Mouse (Mus musculus) MEL (cell line): ENCODE results near the gene Nop58. TPM values are rescaled to one million over a fixed set of nuclear protein-coding genes. Genes with fewer than 3 reads are reported as not detected.

ENCODE experiments used
- DNase-seq: peaks from one replicate; pipeline ENCODE4 v3.0.0; 2011; ENCODE audit warnings: low read depth, low spot score
- H3K27ac ChIP-seq: 2 replicates; pipeline ENCODE4 v1.5.1; 2012; ENCODE audit warnings: low read depth, mild to moderate bottlenecking, control low read depth, low read length, moderate library complexity; ENCODE audit not compliant: control insufficient read depth
- H3K27me3 ChIP-seq, 2 experiments: fragments of 150-350 bp in 1 of 2; sonication (generic) in 1 of 2; 2 replicates each; pipeline ENCODE4 v1.6.1; 2012; ENCODE audit warnings: low read length in 2 of 2, mild to moderate bottlenecking in 2 of 2, improper control_type of control experiment in 1 of 2, moderate library complexity in 1 of 2; ENCODE audit not compliant: insufficient read depth in 2 of 2, control insufficient read depth in 1 of 2
- H3K36me3 ChIP-seq, 2 experiments: 2 replicates each; pipeline ENCODE4 v1.6.1; 2012 to 2014; ENCODE audit warnings: low read length in 2 of 2, improper control_type of control experiment in 1 of 2, inconsistent platforms in 1 of 2, mild to moderate bottlenecking in 1 of 2; ENCODE audit not compliant: insufficient read depth in 2 of 2, control insufficient read depth in 1 of 2
- H3K4me1 ChIP-seq, 2 experiments: fragments of 150-350 bp in 1 of 2; sonication (generic) in 1 of 2; 2 replicates each; pipeline ENCODE4 v1.6.1; 2012; ENCODE audit warnings: low read length in 2 of 2, improper control_type of control experiment in 1 of 2, mild to moderate bottlenecking in 1 of 2; ENCODE audit not compliant: insufficient read depth in 2 of 2, control insufficient read depth in 1 of 2
- H3K4me3 ChIP-seq, 2 experiments: fragments of 150-350 bp in 1 of 2; sonication (generic) in 1 of 2; 2 replicates each; pipeline ENCODE4 v1.5.1; 2012; ENCODE audit warnings: low read depth in 2 of 2, low read length in 2 of 2, mild to moderate bottlenecking in 2 of 2, moderate library complexity in 2 of 2, control low read depth in 1 of 2, improper control_type of control experiment in 1 of 2; ENCODE audit not compliant: control insufficient read depth in 1 of 2, insufficient read depth in 1 of 2
- H3K79me2 ChIP-seq: 2 replicates; pipeline ENCODE4 v1.6.1; 2012; ENCODE audit warnings: mild to moderate bottlenecking, low read length, moderate library complexity; ENCODE audit not compliant: control insufficient read depth, poor library complexity, insufficient read depth
- H3K9ac ChIP-seq: 2 replicates; pipeline ENCODE4 v1.6.1; 2012; ENCODE audit warnings: low read depth, mild to moderate bottlenecking, control low read depth, low read length, moderate library complexity; ENCODE audit not compliant: control insufficient read depth, poor library complexity, severe bottlenecking
- H3K9me3 ChIP-seq: fragments of 150-350 bp; sonication (generic); replicated peaks from 2 replicates; pipeline ENCODE4 v1.6.1; 2012; ENCODE audit warnings: mild to moderate bottlenecking, low read length, improper control_type of control experiment, moderate library complexity; ENCODE audit not compliant: insufficient read depth
- BHLHE40 ChIP-seq: IDR thresholded peaks from 2 replicates; pipeline ENCODE4 v1.6.1; 2012; ENCODE audit warnings: low read depth, mild to moderate bottlenecking, inconsistent platforms, low read length, improper control_type of control experiment, borderline replicate concordance
- CHD2 ChIP-seq: IDR thresholded peaks from 2 replicates; pipeline ENCODE4 v1.6.1; 2011; ENCODE audit warnings: low read length, improper control_type of control experiment
- CTCF ChIP-seq, 3 experiments: IDR thresholded peaks in 2 of 3; conservative IDR thresholded peaks in 1 of 3; 2 replicates each; pipeline ENCODE4 v1.5.1; 2011 to 2012; ENCODE audit warnings: low read length in 3 of 3, low read depth in 2 of 3, mild to moderate bottlenecking in 2 of 3, improper control_type of control experiment in 1 of 3, inconsistent platforms in 1 of 3, mixed read lengths in 1 of 3, moderate library complexity in 1 of 3; ENCODE audit not compliant: control insufficient read depth in 1 of 3, insufficient read depth in 1 of 3, poor library complexity in 1 of 3, severe bottlenecking in 1 of 3
- E2F4 ChIP-seq: IDR thresholded peaks from 2 replicates; pipeline ENCODE4 v1.6.1; 2011; ENCODE audit warnings: low read depth, low read length, improper control_type of control experiment, borderline replicate concordance
- ETS1 ChIP-seq: IDR thresholded peaks from 2 replicates; pipeline ENCODE4 v1.6.1; 2012; ENCODE audit warnings: low read depth, mild to moderate bottlenecking, inconsistent platforms, low read length, improper control_type of control experiment, moderate library complexity
- GABPA ChIP-seq: IDR thresholded peaks from 2 replicates; pipeline ENCODE4 v1.6.1; 2012; ENCODE audit warnings: low read depth, mild to moderate bottlenecking, inconsistent platforms, low read length, improper control_type of control experiment, moderate library complexity
- GATA1 ChIP-seq: IDR thresholded peaks from 2 replicates; pipeline ENCODE4 v1.6.1; 2011; ENCODE audit warnings: low read depth, low read length, improper control_type of control experiment
- HCFC1 ChIP-seq: IDR thresholded peaks from 2 replicates; pipeline ENCODE4 v1.6.1; 2012; ENCODE audit warnings: low read depth, mild to moderate bottlenecking, inconsistent platforms, low read length, improper control_type of control experiment, moderate library complexity
- JUND ChIP-seq: IDR thresholded peaks from 2 replicates; pipeline ENCODE4 v1.6.1; 2011; ENCODE audit warnings: low read depth, mild to moderate bottlenecking, improper control_type of control experiment, low read length
- KAT2A ChIP-seq: conservative IDR thresholded peaks from 2 replicates; pipeline ENCODE4 v1.6.1; 2012; ENCODE audit warnings: low read depth, low read length, improper control_type of control experiment, inconsistent platforms
- MAFK ChIP-seq: IDR thresholded peaks from 2 replicates; pipeline ENCODE4 v1.6.1; 2011; ENCODE audit warnings: low read depth, mild to moderate bottlenecking, low read length, improper control_type of control experiment, borderline replicate concordance
- MAX ChIP-seq: IDR thresholded peaks from 2 replicates; pipeline ENCODE4 v1.6.1; 2011; ENCODE audit warnings: low read length, improper control_type of control experiment
- MAZ ChIP-seq: IDR thresholded peaks from 2 replicates; pipeline ENCODE4 v1.6.1; 2012; ENCODE audit warnings: low read depth, mild to moderate bottlenecking, inconsistent platforms, low read length, improper control_type of control experiment
- MEF2A ChIP-seq: IDR thresholded peaks from 2 replicates; pipeline ENCODE4 v1.6.1; 2014; ENCODE audit warnings: low read depth, mild to moderate bottlenecking, inconsistent platforms, low read length, improper control_type of control experiment; ENCODE audit not compliant: poor library complexity, insufficient replicate concordance, severe bottlenecking; ENCODE audit errors: extremely low read depth
- MYB ChIP-seq: IDR thresholded peaks from 2 replicates; pipeline ENCODE4 v1.6.1; 2011; ENCODE audit warnings: mild to moderate bottlenecking, low read depth, low read length, improper control_type of control experiment
- MYC ChIP-seq: IDR thresholded peaks from 2 replicates; pipeline ENCODE4 v1.6.1; 2011; ENCODE audit warnings: low read depth, mild to moderate bottlenecking, low read length, improper control_type of control experiment, moderate library complexity
- NELFE ChIP-seq: IDR thresholded peaks from 2 replicates; pipeline ENCODE4 v1.6.1; 2011; ENCODE audit warnings: low read depth, low read length, improper control_type of control experiment
- NRF1 ChIP-seq: IDR thresholded peaks from 2 replicates; pipeline ENCODE4 v1.6.1; 2014; ENCODE audit warnings: low read depth, mild to moderate bottlenecking, inconsistent platforms, low read length, improper control_type of control experiment, moderate library complexity; ENCODE audit not compliant: poor library complexity, insufficient read depth, severe bottlenecking
- POLR2A ChIP-seq, 2 experiments: IDR thresholded peaks; 2 replicates each; pipeline ENCODE4 v1.6.1; 2011 to 2012; ENCODE audit warnings: low read length in 2 of 2, mild to moderate bottlenecking in 2 of 2, control low read depth in 1 of 2, improper control_type of control experiment in 1 of 2, low read depth in 1 of 2, moderate library complexity in 1 of 2; ENCODE audit not compliant: control insufficient read depth in 1 of 2, insufficient read depth in 1 of 2, poor library complexity in 1 of 2
- RAD21 ChIP-seq: IDR thresholded peaks from 2 replicates; pipeline ENCODE4 v1.6.1; 2011; ENCODE audit warnings: mild to moderate bottlenecking, low read depth, low read length, improper control_type of control experiment
- RCOR1 ChIP-seq: IDR thresholded peaks from 2 replicates; pipeline ENCODE4 v1.6.1; 2012; ENCODE audit warnings: low read depth, mild to moderate bottlenecking, inconsistent platforms, low read length, improper control_type of control experiment
- SMC3 ChIP-seq: IDR thresholded peaks from 2 replicates; pipeline ENCODE4 v1.6.1; 2011; ENCODE audit warnings: low read depth, low read length, improper control_type of control experiment
- TAL1 ChIP-seq: IDR thresholded peaks from 2 replicates; pipeline ENCODE4 v1.6.1; 2012; ENCODE audit warnings: mild to moderate bottlenecking, inconsistent platforms, low read length, moderate library complexity, mixed read lengths
- TBP ChIP-seq: IDR thresholded peaks from 2 replicates; pipeline ENCODE4 v1.8.0; 2011; ENCODE audit warnings: low read depth, low read length, improper control_type of control experiment
- TCF12 ChIP-seq: IDR thresholded peaks from 2 replicates; pipeline ENCODE4 v1.6.1; 2014; ENCODE audit warnings: low read depth, mild to moderate bottlenecking, inconsistent platforms, low read length, improper control_type of control experiment, moderate library complexity
- UBTF ChIP-seq: IDR thresholded peaks from 2 replicates; pipeline ENCODE4 v1.6.1; 2012; ENCODE audit warnings: low read depth, mild to moderate bottlenecking, inconsistent platforms, low read length, improper control_type of control experiment, moderate library complexity, borderline replicate concordance; ENCODE audit not compliant: insufficient read depth
- USF1 ChIP-seq: IDR thresholded peaks from 2 replicates; pipeline ENCODE4 v1.6.1; 2014; ENCODE audit warnings: low read depth, mild to moderate bottlenecking, inconsistent platforms, low read length, improper control_type of control experiment, moderate library complexity
- ZC3H11A ChIP-seq: IDR thresholded peaks from 2 replicates; pipeline ENCODE4 v1.6.1; 2012; ENCODE audit warnings: low read depth, mild to moderate bottlenecking, inconsistent platforms, low read length, improper control_type of control experiment
- ZKSCAN1 ChIP-seq: IDR thresholded peaks from 2 replicates; pipeline ENCODE4 v1.6.1; 2012; ENCODE audit warnings: low read depth, mild to moderate bottlenecking, inconsistent platforms, low read length, improper control_type of control experiment, moderate library complexity
- ZMIZ1 ChIP-seq: IDR thresholded peaks from 2 replicates; pipeline ENCODE4 v1.6.1; 2012; ENCODE audit warnings: low read depth, mild to moderate bottlenecking, inconsistent platforms, low read length, improper control_type of control experiment, moderate library complexity
- ZNF384 ChIP-seq: IDR thresholded peaks from 2 replicates; pipeline ENCODE4 v1.6.1; 2012; ENCODE audit warnings: low read depth, mild to moderate bottlenecking, inconsistent platforms, low read length, improper control_type of control experiment
- polyA plus RNA-seq, 2 experiments: library from polyadenylated mRNA; stranded (reverse) in 1 of 2; unstranded in 1 of 2; fragments of >175 nt in 1 of 2; fragments of >200 nt in 1 of 2; gene quantifications; 2 replicates each; pipeline versions ENCODE4 v1.2.1 to v1.2.4; 2012; ENCODE audit warnings: low replicate concordance in 2 of 2, low read depth in 1 of 2; ENCODE audit not compliant: insufficient read length in 2 of 2, insufficient read depth in 1 of 2, missing spikeins in 1 of 2
- total RNA-seq: library from RNA; depleted of rRNA; stranded (reverse); fragments of 300-350 nt; gene quantifications from 2 replicates; pipeline ENCODE4 v1.2.3, GENCODE M21; 2012

Nop58 gene
- total and polyA plus RNA-seq, 3 experiments = 474 to 1,828 (median 590) TPM

DNA sequence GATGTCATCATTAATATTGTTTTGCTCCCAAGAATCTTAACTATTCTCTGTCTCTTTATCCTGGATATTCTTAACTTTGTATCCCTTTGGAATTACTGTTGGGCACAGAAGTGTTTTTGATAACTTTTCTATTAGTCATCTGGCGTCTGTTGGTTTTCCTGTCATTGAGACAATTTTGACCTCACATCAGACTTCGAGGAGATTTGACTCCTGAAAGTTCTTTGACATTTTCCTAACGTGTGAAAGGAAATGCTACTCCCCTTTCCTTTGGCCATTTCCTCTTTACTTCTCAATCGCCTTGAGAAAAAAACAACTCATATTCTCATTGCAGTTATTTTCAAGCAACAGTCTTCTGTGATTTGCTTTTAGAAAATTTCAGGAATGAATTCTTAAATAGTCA is 80.5 kb downstream of the Nop58 start:
- TF ChIP-seq JUND (no peak), TCF12 (0 out of 2 replicates have a peak, but pooled peaks have one; percentile 7), ETS1 (0 out of 2 replicates have a peak, but pooled peaks have one; percentile 20), BHLHE40 (no peak), ZC3H11A (no peak), UBTF (no peak)
- no peak for DNase-seq
- H3K9ac ChIP-seq = peak overlapping the region; percentile 39
- H3K4me3 ChIP-seq = peak overlapping the region; percentile 37 to 97
- no peaks in the 10 kb centered on the region for H3K27me3 ChIP-seq
- H3K36me3 ChIP-seq = peaks cover 0 to 17% of the 10 kb centered on the region in 2 experiments; a peak in 2 of 4 replicates
- peaks cover 5 to 19% of the 10 kb centered on the region in 2 experiments; a peak in 3 of 4 replicates for H3K4me1 ChIP-seq
- no peak overlapping the region for H3K27ac ChIP-seq
- no peaks in the 10 kb centered on the region for H3K9me3 ChIP-seq
- H3K79me2 ChIP-seq = peaks cover 28% of the 10 kb centered on the region

DNA sequence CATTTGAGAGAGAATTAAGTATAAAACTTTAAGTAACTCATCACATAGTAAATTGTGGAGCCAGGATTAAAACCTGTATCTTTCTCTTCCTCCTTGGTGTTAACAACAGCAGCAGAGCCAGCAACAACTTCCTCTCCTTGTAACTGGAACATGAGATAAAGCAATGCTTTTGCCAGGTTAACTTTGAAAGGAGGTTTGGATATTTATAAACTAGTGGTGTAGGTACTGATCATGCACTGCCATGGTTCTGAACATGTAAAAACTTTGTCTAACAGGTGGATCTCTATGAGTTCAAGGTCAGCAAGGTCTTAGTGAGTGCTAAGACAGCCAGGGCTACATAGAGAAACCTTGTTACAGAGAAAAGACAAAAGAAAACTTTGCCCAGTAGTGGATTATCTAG is 81.9 kb downstream of the Nop58 start:
- Histone ChIP-seq H3K36me3 (peaks cover 0 to 17% of the 10 kb centered on the region in 2 experiments; a peak in 2 of 4 replicates), H3K4me3 (peak overlapping the region in 1 of 2 experiments; percentile 97; a peak in 1 of 4 replicates), H3K9ac (0 out of 2 replicates have a peak overlapping the region, but pooled peaks have one; percentile 9), H3K27ac (peak overlapping the region; percentile 69), H3K27me3 (no peaks in the 10 kb centered on the region), H3K79me2 (peaks cover 33% of the 10 kb centered on the region), H3K4me1 (peaks cover 5 to 18% of the 10 kb centered on the region in 2 experiments; a peak in 3 of 4 replicates), H3K9me3 (no peaks in the 10 kb centered on the region)
- peak; percentile 83 for DNase-seq
- no peak for TF ChIP-seq NELFE
- TF ChIP-seq USF1 = no peak
- no peak for TF ChIP-seq KAT2A
- no peak for TF ChIP-seq MAZ
- TF ChIP-seq E2F4 = no peak
- no peak for TF ChIP-seq SMC3
- no peak for TF ChIP-seq ZKSCAN1
- TF ChIP-seq JUND = no peak
- TF ChIP-seq HCFC1 = no peak
- no peak for TF ChIP-seq ZMIZ1
- TF ChIP-seq POLR2A (IDR thresholded peaks at IDR 0.05; ENCODE audit: control insufficient read depth in 1 of 2, insufficient read depth in 1 of 2, low read depth in 1 of 2, low read length in 2 of 2, poor library complexity in 1 of 2) = no peak
- TF ChIP-seq GABPA = no peak
- TF ChIP-seq TBP = no peak
- no peak for TF ChIP-seq MEF2A
- TF ChIP-seq ETS1 = no peak
- TF ChIP-seq ZNF384 = no peak
- peak; percentile 80 for TF ChIP-seq RCOR1
- no peak for TF ChIP-seq MYB
- TF ChIP-seq UBTF = no peak
- no peak for TF ChIP-seq RAD21
- no peak; the same call in 1 of the 2 replicates for TF ChIP-seq MAFK
- TF ChIP-seq CTCF (IDR thresholded peaks at IDR 0.05 in 2 of 3, conservative IDR thresholded peaks at IDR 0.05 in 1 of 3; ENCODE audit: control insufficient read depth in 1 of 3, insufficient read depth in 1 of 3, low read depth in 2 of 3, low read length in 3 of 3, poor library complexity in 1 of 3, severe bottlenecking in 1 of 3) = no peak
- TF ChIP-seq MYC = peak; percentile 67
- peak; percentile 87; the same call in 1 of the 2 replicates for TF ChIP-seq TCF12
- TF ChIP-seq CHD2 = no peak
- TF ChIP-seq NRF1 = no peak
- no peak for TF ChIP-seq MAX
- peak; percentile 91 for TF ChIP-seq GATA1
- TF ChIP-seq TAL1 = peak; percentile 86
